Mouse (Mus musculus): ENCODE measurements around the gene Pkn1.

Pkn1 gene

DNA sequence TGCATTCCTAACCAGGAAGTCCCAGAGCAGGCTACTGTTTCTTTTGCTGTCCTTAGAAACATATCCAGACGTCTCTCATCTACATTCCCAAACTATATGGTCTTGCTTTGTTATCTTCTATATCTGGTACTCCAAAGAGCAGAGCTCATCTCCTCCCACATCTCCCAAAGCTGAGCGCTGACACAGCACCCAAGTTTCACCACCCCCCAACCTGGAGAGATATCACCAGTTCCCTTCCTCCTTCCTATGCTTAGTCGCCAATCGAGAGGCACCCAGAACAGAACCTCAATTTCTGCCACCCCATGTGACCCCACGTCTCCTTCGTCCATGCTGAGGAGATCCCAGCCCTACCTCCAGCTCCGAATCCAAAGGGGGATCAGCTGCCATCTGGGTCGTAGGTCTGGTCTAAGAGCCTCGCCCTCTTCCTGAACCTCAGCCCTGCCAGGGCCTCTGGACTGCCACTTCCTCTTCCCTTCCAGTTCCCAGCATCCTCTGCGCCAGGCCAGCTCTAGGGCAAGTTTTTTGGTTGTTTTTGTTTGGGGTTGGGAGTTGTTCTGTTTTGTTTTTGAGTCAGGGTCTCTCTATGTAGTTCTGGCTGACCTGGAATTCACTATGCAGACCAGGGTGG, 5.3 kb downstream of the Pkn1 start:
- no peak for DNase-seq (ENCODE audit: low spot score in 2 of 2)

DNA sequence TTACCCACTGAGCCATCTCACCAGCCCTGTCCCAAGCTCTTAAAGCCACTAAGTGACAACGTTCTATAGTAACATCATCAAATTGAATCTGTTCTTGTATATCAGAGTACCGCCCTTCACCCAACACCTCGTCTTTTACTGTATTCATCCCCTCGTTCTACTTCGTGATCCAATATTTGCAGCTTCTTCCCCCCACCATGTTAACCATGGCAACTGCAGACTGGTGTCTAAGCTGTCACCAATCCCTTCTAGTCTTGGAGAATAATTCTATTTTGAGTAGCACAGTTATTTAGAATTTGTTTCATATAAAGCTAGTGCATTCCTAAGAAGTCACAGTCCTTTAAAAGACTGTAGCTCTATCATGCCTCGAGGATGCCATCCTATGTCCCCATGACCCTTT, 9.7 kb downstream of the Pkn1 start:
- peak in 1 of 2 experiments; percentile 71 for DNase-seq (ENCODE audit: low spot score in 2 of 2)

DNA sequence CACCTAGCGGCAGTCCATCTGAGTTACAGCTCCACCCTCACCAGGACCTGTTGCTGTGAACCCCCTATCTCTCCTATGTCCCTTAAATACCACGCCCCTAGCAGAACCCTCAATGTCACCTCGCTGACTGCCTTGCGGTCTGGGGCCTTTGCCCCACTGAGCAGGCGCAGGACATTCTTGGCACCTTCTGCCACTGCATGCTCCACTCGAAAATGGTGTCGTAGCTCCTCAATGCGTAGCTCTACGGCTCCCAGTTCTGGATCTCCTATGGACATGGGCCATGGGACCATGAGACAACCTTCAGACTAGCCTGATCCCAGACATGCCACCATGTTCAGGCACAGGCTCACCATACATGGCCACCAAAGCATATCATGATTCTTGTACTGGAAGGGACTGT, 14.5 kb downstream of the Pkn1 start:
- no peak for DNase-seq (ENCODE audit: low spot score in 2 of 2)

GRCm38 (mm10) chr8:83681099-83681498, 17.9 kb downstream of the Pkn1 start:
- no peak for DNase-seq (ENCODE audit: low spot score in 2 of 2)

DNA sequence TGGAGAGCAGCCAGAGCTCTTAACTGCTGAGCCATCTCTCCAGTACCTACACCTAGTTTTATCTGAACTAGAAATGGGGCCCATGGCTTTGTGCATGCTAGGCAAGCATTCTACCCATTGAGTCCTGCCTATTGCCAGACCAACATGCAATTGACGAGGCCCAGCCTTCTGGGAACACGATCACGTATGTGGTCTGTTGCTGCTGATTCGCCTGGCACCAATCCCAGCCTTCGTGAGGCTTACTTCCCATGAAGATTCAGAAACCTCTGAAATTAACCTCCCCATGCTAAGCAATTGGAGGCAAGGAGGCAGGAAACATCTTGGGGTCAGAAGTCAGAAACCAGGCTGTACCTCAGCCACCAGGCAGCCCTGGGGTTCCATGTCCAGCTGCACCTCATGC, 18.4 kb downstream of the Pkn1 start:
- no peak for DNase-seq (ENCODE audit: low spot score in 2 of 2)

- no peak for DNase-seq (ENCODE audit: low spot score in 2 of 2)
Measured at GRCm38 (mm10) chr8:83679866-83680265, 19.1 kb downstream of the Pkn1 start.

DNA sequence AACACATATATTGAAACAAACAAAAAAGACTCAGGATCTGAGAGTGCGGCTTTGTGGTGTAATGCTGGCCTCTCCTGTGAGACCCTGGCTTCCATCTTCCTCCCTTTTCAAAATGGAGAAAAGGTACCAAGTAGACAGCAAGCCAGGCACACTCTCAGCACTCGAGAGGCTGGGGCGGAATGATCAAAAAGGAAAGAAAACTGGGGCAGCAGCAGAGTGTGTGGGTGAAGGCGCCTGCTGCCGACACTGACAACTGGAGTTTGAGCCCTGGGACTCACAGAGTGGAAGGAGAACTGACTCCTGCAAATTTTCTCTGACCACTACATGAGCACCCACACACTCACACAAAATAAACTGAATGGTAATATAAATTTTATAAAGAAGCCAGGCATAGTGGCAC, 24.5 kb downstream of the Pkn1 start:
- no peak for DNase-seq (ENCODE audit: low spot score in 2 of 2)

DNA sequence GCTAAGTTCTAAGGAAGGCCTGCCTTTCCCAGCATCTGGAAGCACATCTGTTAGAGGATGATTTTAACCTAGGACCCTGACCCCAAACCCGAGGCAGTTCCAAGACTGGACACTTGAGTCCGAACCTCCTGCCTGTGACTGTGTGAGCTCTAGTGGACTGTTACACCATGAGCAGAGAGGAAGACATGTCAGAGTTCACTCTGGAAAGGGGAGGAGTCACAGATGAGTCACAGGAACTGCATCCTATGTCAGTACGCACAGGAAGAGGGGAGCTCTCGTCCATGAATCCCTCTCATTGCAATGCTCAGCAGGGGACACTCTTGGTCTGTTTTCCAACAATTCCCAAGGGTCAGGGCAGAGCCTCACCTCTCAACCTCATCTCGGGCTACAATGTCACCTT, 26.0 kb downstream of the Pkn1 start:
- no peak for DNase-seq (ENCODE audit: low spot score in 2 of 2)

DNA sequence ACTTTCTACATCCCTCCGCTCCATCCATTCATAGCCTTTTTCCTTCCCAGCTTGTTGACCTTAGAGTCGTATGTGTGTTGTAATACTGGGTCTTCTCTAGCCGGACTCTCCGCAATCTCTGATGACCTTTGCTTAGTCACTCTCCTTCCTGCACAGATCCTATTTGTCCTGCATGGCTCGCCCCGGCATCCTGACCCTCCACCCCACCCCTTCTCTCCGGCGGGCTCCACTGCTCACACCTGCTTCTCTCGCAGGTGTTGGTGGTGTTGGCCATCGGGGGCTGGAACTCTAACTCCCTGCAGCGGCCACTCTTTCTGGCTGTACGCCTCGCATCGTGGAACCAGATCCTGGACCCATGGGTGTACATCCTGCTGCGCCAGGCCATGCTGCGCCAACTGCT, 30.0 kb downstream of the Pkn1 start:
- no peak for DNase-seq (ENCODE audit: low spot score in 2 of 2)

- peak; percentile 86 to 88 for DNase-seq (ENCODE audit: low spot score in 2 of 2)
Measured at GRCm38 (mm10) chr8:83668010-83668916, 30.7 kb downstream of the Pkn1 start.

- no peak for DNase-seq (ENCODE audit: low spot score in 2 of 2)
Measured at GRCm38 (mm10) chr8:83667526-83667925, 31.5 kb downstream of the Pkn1 start.

DNA sequence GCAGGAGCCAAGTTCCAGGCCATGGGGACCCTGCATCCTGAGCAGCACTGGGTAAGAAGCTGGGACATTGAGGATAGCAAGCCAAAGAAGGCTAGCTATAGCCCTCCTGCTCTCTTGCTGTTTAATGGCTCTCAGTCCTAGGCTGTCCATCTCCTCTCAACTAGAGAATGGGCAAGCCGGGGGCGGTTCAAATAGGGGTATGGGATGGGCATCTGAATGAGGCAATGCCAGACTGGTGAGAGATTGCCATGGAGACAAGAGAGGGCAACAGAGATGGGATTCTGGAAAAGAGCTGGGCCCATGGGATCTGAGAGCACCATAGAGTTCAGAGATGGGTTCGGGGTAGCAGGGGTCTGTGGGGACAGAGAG, 32.1 kb downstream of the Pkn1 start:
- no peak for DNase-seq (ENCODE audit: low spot score in 2 of 2)

DNA sequence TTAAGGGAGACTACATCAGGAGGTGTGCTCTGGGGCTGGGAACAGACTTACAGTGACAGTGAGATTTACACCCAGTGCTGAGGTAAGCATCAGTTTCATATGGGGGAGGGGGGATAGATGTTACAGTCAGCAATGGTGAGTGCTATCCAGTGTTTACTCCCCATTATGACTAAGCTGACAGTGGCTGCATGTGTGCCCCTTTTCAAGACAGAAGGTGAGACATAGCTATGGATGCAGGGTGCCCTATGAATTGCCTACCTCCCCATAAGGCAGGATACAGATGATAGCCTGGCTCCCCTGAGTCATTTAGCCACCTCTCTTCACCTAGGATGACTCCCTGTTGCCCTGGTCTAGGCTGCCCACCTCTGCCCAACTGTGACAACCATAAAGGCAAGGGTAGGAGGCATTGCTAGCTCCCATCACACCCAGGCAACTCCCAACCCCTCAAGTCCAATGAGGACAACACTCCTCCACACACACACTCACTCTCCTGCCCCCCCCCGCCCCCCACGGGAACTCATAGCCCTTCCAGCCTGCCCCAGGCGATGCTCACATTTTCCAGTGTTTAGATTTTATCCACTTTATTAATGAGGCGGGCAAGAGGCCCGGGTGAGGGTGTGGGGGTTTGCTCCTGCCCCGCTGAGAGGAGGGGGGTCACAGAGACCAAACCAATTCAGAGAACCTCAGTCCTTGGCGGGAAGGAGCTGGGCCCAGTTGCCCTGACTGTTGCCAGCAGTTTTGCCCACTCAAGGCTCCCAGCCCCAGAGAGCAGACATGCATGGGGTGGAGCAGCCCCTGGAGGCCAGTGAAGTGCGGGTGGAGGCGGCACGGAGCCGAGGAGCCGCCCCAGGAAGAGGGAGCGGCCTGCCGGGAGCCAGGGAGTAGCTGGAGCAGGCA, 32.8 kb downstream of the Pkn1 start, which contains the start of gene Ptger1:
Gene Ptger1, plus strand, starts transcription at position 710 of the 897 bp plus-strand sequence.
- DNase-seq (ENCODE audit: low spot score in 2 of 2) = no peak

DNA sequence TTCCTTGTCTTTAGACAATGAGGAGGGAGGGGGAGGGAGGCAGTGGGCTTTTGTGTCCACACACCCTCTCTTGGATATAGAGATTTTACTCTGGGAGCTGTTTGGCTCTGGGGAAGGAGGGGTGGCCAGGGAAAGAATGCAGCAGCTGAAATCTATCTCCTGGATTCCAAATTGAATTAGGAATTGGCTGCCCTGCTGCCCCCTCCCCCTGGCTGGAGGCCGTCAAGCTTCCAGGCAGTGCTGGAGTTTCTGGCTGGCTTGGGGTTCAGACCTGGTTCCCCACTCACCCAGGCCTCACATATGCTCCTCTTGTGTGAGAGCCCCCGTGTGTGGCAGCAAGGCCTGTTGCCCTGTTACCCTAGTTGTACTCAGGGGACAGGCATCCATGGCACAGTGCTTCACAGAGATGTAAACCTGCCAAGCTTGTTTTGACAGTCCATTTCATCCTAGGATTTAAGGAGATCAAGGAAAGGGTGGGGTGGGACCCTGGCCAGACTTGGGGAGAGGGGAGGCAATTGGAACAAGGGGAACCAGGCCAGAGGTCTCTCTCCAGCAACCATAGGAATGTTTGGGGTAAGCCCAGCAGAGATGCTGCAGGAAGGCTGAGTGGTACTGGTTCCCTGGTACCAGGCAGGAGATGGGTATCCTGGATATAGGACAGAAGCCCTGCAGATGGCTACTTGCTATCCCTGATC, 33.9 kb downstream of the Pkn1 start:
- DNase-seq (ENCODE audit: low spot score in 2 of 2) = peak in 1 of 2 experiments; percentile 42

GRCm38 (mm10) chr8:83664096-83664495, 34.9 kb downstream of the Pkn1 start:
- DNase-seq (ENCODE audit: low spot score in 2 of 2) = no peak

DNA sequence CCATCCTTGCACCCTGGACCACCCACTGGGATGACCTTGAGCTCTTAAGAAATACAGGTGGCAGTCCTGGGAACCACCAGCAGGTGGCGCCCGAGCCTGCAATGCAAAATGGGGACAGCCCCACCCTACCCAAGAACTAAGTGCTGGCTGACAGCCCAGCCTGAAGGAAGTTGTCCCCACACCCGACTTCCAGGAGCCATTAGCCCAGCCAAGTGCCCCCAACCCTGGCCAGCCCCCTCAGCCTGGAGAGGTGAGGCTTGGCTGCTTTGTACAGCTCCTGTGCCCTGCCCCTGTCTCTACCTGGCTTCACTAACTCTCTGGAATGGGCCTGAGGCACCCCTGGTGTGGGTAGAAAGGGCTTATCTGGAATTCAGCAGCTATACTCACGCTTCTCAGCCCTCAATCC, 36.6 kb downstream of the Pkn1 start:
- DNase-seq (ENCODE audit: low spot score in 2 of 2) = peak; percentile 91 to 92

GRCm38 (mm10) chr8:83660995-83661680, 37.8 kb downstream of the Pkn1 start:
- peak in 1 of 2 experiments; percentile 47 for DNase-seq (ENCODE audit: low spot score in 2 of 2)

GRCm38 (mm10) chr8:83660545-83660944, 38.4 kb downstream of the Pkn1 start:
- DNase-seq (ENCODE audit: low spot score in 2 of 2) = peak; percentile 74 to 77

DNA sequence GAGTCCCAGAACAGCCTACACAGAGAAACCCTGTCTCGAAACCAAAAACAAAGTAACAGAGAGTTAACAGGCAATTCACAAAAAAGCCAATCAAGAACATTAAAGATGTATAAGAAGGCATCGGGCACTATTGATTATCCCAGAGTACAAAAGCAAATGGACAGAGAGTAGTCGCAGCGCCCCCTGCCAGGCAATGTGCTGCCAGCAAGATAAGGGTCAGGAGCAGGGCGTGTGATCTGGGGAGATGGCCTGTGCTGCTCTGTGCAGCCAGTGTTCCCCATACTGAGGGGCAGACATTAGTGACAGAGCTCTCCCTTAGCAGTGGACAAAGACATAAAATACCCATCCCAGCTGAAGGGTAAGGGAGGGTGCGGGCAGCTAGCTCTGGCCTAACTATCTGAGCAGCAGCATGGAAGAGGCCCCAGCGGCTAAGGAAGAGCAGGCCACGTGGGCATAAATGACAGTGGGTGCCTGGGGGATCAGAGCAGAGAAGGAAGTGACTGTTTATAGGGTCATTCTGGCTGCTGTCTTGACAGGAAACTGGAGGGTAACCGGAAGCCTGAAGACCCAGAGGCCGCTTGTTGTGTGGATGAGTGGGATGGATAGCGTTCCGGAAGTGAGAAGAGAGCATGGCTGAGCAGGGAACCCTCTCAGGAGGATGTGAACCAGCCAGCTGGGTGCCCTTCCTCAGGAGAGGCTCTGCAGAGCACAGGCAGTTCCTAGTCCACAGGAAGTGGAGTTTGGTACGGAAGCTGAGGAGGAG, 42.3 kb downstream of the Pkn1 start:
- peak; percentile 38 to 56 for DNase-seq (ENCODE audit: low spot score in 2 of 2)

GRCm38 (mm10) chr8:83656043-83656442, 42.9 kb downstream of the Pkn1 start:
- peak; percentile 25 to 32 for DNase-seq (ENCODE audit: low spot score in 2 of 2)
